Mouse (Mus musculus) ZHBTc4 (cell line): ENCODE results near the gene Myog.
A peak's percentile ranks its signal among the peaks of the same experiment; 100 is the strongest.
"Not testable (repeated sequence)": the region's sequence is repeated elsewhere in the genome, so short reads cannot be mapped to it uniquely, and the experiment has no call there.

Experiments used
- DNase-seq: peaks from one replicate; pipeline ENCODE4 v3.0.0-alpha.2; 2011; ENCODE audit warnings: low read depth, low spot score

The Myog gene

DNA sequence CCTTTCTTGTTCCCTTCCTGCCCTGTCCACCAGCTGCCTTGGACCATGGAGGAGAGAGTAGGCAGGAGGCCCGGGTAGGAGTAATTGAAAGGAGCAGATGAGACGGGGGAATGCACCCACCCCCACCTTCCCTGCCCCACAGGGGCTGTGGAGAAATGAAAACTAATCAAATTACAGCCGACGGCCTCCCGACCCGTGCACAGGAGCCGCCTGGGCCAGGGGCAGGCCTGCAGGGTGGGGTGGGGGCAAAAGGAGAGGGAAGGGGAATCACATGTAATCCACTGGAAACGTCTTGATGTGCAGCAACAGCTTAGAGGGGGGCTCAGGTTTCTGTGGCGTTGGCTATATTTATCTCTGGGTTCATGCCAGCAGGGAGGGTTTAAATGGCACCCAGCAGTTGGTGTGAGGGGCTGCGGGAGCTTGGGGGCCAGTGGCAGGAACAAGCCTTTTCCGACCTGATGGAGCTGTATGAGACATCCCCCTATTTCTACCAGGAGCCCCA lies at the start of gene Myog:
Myog (plus strand) TSS at position 392 of the 502 bp plus-strand sequence.
- DNase-seq = no peak

DNA sequence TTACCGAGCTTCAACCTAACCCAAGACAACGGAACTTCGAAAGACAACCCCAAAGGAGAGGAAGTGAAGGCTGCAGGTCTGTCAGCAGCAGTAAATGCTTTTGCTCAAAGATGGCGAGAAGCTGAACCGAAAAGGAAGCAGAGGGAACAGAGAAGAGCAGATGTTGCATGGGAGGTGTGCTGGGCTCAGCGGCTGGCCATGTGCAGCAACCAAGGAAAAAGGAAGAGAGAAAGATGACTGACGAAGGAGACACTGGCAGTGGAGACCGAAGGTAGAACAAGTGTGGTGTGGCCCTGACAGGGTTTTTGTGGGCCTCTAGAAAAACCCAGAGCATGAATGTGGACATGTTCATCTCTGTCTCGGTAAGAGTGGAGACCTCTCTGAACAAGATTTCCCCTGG lies 49.1 kb upstream of the Myog start:
- no peak for DNase-seq

DNA sequence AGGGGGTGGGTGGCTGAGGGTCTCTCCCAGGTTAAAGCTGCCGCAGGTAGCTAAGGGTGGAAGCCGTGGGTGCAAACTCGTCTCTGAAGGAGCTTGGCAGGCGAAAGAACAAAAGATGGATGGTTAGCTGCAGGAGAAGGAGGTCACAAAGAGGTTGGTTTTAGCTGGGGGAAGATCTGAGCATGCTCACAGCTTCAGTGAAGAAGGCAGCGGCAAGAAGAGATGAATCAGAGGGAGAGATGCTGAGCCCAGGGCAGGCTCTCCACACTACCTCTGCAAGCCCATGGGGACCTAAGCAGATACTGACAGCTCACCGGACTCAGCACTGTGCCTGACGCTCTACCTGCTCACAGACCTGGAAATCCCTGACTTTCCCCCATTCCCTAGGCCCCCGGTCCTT lies 48.5 kb upstream of the Myog start:
- no peak for DNase-seq

DNA sequence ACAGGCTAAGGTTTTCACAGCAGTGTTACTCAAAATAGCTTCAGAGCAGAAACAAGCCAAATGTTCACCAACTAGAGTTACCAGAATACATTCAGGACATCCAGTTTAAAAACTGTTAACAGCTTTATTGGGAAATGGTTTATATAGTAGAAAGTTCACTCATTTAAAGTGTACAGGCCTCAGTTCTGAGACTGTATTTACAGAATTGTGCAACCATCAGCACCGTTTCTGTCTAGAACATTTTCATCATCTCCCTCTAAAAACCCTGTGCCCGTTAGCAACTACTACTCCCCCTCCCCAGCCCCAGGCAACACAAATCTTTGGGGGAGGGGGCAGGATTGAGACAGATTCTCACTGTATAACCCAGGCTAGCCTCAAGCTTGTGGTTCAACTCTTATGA lies 47.5 kb upstream of the Myog start:
- no peak for DNase-seq

DNA sequence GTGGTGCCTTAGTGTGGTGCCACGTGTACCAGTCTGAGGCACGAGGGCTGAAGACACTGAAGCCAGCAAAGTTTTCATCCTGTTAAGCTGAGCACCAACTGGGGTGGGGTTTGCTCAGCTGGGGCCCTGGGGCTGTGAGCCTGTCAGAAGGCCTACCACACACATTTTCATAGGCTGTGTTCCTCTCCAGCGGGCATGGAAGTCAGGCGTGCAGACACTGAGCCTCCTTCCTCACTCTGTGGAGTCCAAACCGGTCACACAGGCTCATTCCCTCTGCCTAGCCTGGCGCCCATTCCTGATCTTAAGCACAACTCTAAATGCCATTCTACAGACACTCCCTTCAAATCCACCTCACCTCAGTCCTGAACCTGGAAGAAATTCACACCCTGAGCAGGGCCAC lies 46.3 kb upstream of the Myog start:
- DNase-seq = no peak

DNA sequence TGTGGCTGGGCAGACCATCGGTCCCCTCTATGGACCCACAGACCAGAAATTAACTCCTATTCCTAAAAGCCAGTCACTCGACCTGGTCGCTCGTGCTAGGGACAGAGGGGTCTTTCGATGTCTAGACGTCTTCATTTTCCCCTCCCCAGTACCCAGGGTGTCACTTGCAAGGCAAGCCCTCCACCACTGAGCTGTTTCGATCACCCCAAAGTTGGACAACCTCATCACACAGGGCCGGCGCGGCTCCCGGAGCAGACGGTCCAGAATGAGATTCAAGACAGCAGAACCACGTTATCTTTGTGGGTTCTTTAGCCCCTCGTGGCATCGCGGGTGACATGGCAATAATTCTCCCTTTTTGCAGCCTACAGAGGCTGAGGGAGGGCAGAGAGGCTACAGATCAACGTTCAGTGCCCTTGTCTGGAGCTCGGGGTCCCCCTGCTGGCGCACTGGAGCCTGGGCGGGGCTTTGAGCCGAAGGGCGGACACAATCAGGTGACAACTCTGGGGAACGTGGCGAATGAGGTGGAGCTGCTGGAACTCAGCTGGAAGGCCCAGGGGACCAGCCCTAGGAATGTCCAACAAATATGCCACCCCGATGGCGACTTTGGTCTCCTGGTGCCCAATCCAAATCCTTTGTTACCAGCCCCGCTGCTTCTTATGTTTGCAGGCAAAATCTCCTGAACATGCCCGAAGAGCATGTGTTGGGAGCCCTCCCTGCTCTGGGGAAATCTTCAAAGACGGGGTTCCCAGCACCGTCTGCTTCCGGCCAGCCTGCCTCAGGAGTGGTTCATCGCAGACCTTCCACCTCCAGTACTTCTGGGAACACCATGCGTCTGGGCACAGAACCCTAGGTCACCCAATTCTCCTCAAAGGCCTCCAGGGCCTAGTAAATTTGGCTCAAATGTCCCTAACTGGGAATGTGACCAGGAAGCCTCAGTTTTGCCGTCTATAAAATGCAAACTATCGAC lies 45.6 kb upstream of the Myog start:
- peak; percentile 92 for DNase-seq

DNA sequence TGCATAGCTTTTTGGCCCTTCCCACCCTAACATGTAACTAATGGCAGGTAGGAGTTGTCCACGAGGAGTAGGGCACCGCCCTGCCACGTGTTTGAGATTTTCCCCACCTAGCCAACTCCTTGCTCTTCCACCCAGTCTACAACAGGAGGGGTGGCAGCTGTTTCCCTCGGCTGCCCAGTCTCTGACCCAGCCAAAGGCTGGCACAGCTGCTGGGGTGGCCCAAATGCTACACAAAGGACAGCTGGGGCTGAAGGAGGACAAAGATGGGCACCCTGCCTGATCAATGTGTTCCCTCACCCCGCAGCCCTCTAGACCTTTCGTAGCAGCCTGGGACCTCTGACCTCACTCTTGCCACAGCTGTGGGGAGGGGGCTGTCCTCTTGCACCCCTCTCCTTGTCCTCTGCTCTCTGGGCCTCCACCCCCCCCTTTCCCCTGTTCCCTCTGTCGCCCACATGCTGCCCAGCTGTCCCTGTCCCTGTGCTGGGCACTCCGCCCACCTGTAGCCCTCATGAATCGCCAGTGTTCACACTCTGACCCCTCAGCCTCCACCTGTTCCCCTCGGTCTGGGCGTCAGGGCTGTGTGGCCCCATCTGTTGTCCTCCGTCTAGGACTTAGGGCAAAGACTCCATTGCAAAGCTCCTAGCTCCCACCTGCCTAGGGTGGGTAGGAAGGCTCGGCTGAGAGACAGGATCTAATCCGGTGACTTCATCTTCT lies 44.6 kb upstream of the Myog start:
- DNase-seq = no peak

DNA sequence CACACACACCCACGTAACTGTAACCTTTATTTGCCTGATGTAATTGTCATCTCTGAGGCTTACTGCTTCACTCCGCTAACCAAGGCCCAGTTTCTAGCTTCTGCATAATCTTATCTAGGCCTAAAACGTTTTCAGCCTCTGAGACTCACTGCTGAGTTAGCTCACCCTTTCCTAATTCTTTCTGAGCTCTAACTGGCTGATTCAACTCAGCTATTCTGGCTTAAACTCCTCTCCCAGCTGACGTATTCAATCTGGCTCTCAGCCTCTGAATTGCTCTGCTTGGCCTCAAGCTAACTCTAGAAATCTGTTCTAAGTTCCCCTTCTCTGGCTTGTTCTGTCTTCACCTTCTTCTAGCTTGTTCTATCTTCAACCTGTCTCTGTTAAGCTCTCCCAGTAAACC lies 43.2 kb upstream of the Myog start:
- DNase-seq = no peak

DNA sequence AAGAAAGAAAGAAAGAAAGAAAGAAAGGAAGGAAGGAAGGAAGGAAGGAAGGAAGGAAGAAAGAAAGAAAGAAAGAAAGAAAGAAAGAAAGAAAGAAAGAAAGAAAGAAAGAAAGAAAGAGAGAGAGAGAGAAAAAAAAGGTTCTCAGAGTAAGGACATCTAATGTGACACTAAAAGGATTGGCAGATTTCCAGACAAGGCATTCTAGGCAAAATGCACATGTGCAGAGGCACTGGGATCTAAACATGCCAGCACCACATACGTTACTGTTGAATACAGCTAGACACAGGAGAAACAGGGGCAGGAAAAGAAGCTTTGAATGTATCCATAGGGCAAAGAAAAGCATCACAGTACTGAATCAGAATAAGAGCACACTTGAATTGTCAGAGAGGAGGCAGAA lies 40.1 kb upstream of the Myog start:
- DNase-seq = not testable (repeated sequence)

DNA sequence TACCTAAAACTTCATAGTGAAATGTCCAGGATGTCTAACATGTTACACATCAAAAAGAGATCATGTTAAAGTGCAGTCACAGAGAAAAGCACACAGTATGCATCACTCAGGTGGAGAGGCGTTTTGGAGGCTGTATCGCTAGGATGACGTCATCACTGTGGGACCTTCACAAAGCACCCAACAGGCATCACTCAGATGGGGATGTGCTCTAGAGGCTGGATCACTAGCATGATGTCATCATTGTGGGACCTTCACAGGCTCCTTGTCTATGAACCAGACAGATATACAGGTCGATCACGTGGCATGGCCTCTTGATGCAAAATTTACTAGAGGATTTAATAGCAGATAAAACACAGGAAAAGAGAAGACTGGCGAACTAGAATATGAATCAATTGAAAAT lies 25.4 kb upstream of the Myog start:
- DNase-seq = peak; percentile 46

DNA sequence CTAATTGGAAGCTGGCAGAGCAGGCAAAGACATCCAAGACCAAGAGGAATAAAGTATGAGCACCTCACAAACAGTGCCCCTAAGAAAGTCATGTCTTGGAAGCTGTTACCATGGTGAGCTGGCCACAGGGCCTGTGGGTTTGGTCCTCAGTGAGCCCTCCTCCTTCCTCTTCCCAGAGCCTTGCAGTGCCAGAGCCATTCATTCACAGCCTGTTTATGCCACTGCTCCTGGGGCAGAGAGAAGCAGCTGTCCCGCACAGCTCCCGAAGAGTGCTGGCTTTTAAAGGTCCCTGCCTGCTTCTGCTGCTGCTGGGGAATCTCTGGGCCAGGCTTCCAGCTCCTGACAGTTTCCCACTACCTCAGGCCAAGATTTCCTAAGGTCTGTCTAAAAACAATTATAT lies 24.0 kb upstream of the Myog start:
- no peak for DNase-seq

DNA sequence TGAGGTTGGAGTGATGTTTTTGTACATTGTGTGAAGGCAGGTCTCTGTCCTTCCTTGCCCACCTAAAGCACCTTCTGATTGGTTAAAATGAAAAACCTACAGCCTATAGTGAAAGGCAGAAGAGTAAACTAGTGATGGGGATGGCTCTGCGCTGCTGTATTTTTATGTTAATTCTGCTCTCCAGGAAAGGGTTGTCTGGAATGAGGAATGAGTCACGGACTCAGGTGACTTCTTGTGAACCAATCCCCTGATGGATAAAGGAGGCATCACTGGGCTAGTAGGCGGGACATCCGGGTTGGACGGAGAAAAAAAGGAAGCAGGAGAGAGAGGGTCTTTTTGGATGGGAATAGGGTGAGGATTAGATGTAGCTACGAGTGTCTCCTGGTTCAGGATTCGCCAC lies 19.8 kb upstream of the Myog start:
- DNase-seq = peak; percentile 74

DNA sequence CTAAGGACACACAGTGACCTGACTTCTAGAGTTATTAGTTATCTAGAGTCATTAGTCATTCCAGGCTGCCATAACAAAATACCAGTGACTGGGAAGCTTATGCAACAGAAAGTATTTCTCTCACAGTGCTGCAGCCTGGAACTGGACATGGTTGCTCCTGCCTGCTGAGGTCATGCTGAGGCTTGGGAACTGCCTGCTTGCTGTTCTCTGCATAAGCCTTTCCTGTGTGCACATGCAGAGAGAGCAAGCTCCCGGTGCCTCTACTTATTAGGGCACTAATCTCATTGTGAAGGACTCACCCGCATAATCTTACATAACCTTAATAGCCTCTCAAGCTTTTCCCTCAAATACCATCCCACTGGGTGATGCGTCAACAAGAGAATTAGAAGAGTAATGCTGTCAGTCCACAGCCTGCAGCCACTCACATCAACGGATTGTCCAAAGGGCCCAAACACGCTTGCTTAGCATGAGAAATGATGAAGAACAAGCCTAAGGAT lies 17.0 kb upstream of the Myog start:
- no peak for DNase-seq

DNA sequence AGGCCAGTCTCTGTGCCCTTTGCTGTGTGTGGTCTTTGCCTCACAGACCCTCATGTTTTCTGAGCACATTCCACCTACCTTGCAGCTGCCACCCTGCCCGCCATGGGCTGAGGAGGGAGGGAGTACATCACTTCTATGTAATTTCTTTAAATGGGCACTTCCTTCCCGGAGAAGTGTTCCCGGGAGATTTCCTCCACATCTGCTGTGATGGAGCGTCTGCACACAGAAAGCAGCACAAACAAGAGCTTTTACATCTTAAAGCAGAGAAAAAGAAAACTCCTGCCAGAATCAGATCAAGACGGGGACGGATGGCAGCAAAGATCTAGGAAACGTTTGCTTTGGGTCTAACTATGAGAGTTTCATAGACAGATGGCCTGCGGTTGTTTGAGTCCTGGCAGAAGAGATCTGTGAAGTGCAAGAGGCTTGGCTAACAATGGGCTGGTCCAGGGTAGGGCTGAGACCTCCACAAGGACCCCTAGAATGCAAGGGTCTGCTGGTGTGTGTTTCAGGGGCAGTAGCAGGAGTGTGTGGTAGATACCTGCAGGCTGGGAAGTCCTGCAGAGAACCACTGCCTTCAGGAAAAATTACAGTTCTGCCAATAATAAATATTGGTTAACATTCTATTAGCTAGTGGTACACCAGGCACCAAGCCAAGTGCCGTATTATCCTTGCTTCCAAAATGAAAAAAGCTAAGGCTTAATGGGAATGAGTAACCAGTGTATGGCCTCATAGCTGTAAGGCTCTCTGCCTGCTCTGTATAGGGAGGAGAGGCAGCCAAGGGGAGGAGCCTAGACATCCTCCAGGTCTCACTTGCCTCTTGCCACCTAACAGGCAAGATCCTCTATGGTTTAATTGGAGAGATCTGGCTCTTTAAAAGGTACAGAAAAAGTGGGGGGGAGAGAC lies 16.0 kb upstream of the Myog start:
- DNase-seq = no peak

DNA sequence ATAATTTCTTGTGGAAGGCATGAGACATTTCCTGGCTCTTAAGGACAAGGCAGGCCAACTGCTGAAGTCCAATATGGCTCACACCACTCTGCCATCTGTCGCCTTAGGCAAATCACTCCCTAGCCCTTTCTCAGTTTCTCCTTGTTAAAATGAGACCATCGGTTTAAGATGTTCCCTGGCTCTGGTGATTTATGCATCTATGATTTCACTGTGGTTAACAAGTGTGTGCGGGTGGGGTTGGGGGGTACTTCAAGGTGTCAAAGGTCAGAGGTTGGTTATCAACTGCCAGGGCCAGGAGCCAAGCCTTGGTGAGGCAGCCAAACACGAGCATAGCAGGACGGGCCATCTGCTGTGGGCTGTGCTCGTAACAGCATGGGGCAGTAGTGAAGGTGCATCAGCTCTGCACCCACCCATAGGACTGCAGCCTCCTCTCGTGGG lies 15.3 kb upstream of the Myog start:
- no peak for DNase-seq

DNA sequence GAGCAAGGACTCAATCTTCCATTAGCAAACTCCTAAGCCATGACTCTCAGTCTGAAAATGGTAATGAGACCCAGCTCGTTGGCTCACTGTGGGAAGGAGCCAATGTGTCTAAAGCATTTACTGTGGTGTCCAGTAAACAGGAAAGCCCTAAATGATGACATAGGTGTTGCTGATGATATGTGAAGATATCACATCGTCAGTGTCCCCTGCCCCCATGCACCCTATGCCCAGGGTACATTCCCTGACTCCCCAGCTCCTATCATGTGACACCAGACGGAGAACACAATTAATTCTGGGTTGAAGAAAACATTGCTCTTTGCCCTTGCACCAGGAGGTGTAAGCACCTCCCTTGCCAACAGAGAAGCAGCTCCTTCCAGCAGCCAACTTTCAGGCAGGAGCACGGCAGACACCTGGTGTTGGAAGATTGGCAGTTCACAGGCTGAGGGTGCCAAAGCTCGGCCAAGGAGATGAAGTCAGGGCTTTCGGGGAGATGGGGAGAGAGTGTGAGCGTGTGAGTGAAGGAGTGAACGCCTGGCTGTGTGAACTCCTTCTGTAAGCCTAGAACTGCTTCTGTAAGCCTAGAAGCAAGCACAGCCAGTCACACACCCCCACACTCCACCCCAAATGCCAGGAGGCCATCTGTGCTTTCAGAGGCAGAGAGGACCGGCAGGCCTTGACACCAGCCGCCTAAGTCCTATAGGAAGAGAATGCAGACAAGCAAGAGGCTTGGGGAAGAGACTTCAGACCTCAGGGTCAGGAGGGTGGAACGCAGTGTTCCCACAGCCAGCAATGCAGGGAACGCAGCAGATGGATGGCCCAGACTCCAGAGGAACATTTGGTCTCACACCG lies 13.9 kb upstream of the Myog start:
- no peak for DNase-seq

DNA sequence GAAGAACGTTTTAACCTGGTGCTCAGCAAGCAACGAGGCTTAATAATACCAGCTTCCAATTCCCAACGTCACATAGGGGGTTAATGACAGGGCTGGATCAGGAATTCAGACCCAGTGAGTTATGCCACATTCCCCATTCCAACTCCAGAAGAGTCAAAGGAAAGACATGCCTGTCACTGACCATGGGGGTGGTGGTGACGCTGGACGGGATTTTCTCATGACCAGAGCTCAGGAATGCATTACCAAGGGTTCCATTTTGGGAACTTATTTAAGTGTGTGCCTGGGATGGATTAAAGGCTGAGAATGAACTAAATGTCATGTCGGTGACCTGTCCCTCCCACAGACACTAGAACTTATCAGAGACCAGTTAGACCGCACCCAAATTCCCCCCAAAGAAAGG lies 13.0 kb upstream of the Myog start:
- DNase-seq = no peak

DNA sequence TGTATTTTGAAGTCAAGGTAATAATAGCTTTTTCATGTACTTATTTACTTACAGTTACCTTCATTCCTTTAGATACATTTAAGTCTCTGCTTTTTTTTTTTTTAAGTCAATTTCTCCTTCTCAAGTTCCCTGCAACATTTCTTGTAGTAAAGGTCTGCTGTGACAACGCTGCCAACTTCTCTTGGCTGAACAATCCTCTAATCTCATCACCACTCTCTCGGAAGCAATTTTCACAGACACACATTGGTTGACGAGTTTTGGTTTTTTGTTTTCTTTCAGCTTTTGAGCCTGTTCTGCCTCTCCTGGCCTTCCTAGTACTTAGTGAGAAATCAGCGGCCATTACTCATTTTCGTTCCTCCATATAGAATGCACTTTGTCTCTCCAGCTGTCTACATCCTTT lies 9.6 kb upstream of the Myog start:
- DNase-seq = no peak

DNA sequence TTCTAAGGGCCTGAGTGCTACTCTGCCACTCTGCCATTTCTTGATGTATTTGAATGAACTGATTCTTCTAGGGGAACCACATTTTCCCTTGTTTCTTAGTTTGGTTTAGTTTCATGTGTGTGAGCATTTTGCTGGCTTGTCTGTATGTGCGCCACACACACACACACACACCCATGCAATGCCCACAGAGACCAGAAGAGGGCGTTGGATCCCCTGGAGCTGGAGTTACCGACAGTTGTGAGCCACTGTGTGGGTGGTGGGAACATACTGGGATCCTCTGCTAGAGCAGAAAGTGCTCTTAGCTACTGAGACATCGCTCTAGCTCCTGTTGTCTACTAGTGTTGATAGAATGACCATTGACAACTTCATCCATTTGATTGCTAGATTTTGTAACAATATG lies 8.2 kb upstream of the Myog start:
- peak; percentile 51 for DNase-seq

DNA sequence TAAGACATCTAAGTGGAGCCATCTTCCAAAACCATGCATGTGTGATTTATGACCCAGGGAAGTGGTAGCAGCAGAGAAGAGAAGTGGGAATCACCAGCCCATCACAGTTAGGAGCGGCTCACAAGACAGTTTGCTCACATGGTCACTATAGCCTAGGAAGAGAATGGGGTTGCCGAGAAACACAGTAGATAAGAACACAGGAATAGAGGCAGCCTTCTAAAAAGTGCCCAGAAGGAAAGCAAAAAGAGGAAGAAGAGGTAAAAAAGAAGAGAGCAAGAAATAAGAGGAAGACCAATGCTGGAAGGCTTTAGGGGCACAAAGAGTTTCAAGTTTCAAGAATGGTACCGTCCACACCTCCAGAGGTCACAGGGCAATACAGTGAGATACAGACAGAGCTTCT lies 7.4 kb upstream of the Myog start:
- DNase-seq = no peak

DNA sequence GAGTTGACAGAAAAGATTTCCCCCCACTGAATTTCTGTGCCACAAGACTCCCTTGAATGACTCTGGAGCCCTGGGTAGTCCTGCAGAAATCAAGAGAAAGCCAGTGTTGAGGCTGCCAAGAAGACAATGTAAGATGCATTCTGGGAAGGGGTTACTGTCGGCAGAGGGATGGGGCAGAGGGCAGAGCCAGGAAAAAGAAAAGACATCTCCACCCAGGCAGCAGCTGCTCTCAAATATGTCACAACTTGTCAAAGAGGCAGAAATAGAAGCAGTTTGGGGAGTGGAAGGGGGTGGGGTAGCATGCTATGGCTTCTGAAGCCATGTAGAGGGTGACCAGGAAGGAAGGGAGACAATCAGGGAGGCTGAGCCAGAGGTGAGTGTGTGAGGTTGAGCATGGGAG lies 6.7 kb upstream of the Myog start:
- no peak for DNase-seq
